Mouse (Mus musculus) urinary bladder, postnatal 36 days (tissue): ENCODE results near the gene Ttc27.
A peak's percentile ranks its signal among the peaks of the same experiment; 100 is the strongest.
"Not testable (repeated sequence)": the region's sequence is repeated elsewhere in the genome, so short reads cannot be mapped to it uniquely, and the experiment has no call there.

Experiments used
- DNase-seq, 2 experiments: peaks; one replicate each; pipeline ENCODE4 v3.0.0; 2022; ENCODE audit warnings: low spot score in 2 of 2, mixed read lengths in 1 of 2

Gene Ttc27

DNA sequence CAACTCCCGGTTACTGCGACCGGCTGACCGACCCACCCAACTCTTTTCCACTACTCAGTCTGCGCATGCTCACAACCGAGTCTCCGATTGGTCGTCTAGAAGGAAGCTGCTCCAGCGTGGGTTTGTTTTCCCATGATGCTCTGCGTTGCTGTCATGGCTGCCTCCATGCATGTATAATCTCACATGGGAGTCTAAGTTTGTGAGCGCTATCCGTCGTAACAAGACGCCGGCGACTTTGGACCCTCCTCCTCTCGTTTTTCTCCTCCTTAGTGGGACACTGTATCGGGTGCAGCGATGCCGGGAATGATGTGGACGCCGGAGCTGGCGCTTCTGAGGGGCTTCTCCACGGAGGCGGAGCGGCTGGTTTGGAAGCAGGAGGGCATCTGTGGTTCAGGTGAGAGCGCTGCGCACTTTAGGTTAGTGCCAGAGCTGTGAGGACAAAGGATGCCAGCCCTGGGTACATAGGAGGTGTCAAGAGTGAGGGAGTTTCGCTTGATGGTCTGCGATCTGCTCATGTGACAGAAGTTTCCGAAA lies at the start of gene Ttc27:
Gene Ttc27 (plus strand): TSS at position 115 of the 534 bp plus-strand sequence.
- peak; percentile 91 to 96 for DNase-seq

- no peak for DNase-seq
Observed at GRCm38 (mm10) chr17:74668010-74668409, 49.5 kb upstream of the Ttc27 start.

DNA sequence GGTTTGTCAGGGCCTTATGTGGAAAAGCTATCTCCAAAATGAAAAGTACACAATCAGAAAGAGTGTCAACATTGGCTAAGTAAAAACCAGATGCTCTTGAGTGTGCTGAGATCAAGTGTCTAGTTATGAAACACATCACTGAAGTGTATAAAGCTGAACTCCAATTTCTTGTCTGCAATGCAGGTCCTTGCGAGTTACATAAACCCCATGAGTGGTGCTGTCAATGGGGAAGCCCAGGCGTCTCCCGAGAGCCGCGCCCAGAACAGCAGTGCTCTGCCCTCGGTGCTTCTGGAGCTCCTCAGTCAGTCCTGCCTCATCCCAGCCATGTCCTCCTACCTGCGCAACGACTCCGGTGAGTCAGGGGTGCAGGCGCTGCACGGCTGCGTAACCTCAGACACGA lies 47.5 kb upstream of the Ttc27 start:
- DNase-seq = no peak

DNA sequence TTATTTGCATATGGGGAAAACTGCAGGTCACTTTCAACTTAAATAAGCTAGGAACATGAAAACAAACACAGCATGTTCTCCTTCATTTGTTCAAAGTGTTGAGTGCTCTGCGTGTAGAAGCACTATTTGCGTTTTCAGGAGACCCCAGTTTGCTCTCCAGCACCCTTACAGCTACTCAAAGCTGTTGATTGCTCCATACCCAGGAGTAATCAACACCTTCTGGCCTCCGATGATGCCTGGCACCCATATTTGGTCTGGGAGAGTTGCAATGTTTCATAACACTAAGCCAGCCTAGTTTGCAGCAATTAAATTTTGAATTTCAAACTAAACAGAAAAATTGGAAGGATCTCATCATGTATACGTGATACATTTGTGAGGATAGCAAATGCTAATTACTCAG lies 45.1 kb upstream of the Ttc27 start:
- no peak for DNase-seq

DNA sequence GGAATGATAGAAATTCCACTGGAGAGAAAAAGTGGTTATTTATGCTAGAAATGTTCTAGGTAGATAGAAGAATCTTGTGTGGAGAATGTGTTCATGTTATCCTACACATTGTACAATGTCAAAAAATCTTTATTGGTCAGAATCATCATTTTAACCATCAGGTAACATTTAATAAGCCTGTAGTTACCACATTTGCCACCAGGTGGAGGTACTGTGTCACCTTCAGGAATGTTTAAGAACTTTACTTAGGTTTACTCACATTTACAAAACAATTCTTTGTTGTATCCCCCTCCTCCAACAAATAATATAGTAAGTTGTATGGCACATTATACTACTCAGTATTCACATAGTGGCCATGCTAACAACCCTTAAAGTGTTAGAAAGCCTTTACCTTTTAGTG lies 44.3 kb upstream of the Ttc27 start:
- no peak for DNase-seq

DNA sequence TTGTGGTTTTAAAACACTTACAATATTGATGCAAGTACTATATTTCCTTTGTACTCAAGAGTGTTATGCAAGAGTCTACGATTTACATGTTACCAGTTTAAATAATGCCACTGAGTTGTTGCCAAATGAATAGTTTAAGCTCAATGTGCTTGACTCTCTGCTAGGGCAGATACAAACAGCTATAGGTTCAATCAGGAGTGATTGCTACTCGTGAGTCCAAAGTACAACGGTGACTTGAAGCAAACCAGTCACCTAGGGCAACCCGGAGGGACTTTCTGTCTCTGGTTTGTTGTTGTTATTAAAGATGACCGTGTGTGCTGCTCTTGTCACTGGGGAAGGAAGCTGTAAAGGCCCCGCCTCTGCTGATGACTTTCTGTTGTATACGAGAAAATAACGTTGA lies 39.5 kb upstream of the Ttc27 start:
- no peak for DNase-seq

- DNase-seq = no peak
Observed at GRCm38 (mm10) chr17:74684927-74685326, 32.6 kb upstream of the Ttc27 start.

GRCm38 (mm10) chr17:74688555-74688954 lies 29.0 kb upstream of the Ttc27 start:
- no peak for DNase-seq

DNA sequence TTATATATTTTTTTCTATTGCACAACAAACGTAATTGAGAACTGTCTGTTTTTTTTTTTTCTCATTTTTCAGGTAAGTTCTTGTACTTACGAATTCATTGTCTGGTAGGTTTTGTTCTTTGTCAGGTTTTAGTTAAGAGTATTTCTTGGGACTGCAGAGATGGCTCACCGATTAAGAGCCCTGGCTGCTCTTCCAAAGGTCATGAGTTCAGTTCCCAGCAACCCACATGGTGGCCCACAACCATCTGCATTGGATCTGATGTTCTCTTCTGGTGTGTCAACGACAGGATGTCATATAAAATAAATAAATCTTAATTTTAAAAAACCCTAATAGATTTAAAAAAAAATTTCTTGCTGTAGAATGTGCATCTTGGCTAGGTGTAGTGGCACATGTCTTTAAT lies 28.1 kb upstream of the Ttc27 start:
- no peak for DNase-seq

GRCm38 (mm10) chr17:74701661-74702060 lies 15.9 kb upstream of the Ttc27 start:
- DNase-seq = not testable (repeated sequence)

DNA sequence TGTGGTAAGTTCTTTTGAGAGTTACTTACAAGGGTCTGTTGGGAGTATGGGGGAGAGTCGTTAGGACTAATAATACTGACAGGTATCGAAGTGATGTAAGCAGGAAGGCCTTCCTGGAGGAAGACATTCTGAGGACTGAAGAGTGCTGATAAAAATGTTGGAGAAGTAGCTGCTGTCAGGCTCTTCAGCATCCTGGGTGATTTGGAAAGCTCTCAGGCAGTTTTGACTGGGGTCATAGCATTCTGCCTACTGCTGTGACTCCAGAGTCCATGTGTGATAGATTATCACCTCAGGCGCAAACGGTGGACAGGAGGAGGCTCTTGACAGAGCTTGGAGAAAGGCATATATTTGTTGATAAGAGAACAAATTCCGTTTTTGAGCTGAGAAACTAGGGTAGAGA lies 12.1 kb upstream of the Ttc27 start:
- DNase-seq = no peak

DNA sequence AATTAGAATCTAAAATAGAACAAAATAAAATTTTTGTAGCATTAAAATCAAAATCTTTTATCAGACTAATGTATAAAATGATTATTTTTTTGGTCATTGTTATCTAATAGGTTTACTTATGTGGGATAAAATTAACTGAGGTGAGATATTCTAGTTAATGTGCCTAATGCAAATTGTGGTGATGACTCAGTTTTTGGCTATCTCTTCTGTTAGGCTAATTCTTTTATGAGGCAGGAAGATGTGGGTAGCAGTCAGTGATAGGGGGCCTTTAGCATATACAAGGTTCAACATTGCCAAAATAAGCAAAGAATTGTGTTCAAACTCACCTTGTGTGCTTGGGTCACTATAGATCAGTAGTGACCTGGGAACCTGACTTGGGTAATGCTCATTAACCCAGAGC lies 10.9 kb upstream of the Ttc27 start:
- no peak for DNase-seq

- no peak for DNase-seq
Observed at GRCm38 (mm10) chr17:74707637-74708152, 9.8 kb upstream of the Ttc27 start.

- peak in 1 of 2 experiments; percentile 6 for DNase-seq
Observed at GRCm38 (mm10) chr17:74710731-74711130, 6.8 kb upstream of the Ttc27 start.

GRCm38 (mm10) chr17:74711627-74712026 lies 5.9 kb upstream of the Ttc27 start:
- DNase-seq = no peak

GRCm38 (mm10) chr17:74715128-74715527 lies 2.4 kb upstream of the Ttc27 start:
- no peak for DNase-seq

- no peak for DNase-seq
Observed at GRCm38 (mm10) chr17:74715724-74716123, 1.8 kb upstream of the Ttc27 start.

DNA sequence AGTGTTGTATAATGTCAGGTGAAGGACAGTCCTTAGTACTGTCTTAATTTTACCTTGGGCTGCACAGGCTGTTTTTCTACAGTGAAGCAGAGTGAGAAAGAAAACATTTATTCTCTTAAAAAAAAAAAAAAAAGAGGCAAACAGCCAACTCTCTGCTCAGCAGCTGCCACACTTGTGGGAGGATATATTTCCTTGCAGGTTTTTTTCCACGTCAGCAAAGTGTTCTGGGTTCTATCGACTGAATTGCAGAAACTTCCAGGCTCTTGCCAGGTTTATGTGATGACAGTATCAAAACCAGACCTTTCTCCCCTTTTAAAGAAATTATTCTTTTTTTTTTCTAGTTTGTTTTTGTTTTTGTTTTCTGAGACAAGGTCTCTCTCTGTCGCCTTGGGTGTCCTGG lies 889 bp upstream of the Ttc27 start:
- DNase-seq = no peak

GRCm38 (mm10) chr17:74717091-74717617 lies 378 bp upstream of the Ttc27 start:
- DNase-seq = no peak

DNA sequence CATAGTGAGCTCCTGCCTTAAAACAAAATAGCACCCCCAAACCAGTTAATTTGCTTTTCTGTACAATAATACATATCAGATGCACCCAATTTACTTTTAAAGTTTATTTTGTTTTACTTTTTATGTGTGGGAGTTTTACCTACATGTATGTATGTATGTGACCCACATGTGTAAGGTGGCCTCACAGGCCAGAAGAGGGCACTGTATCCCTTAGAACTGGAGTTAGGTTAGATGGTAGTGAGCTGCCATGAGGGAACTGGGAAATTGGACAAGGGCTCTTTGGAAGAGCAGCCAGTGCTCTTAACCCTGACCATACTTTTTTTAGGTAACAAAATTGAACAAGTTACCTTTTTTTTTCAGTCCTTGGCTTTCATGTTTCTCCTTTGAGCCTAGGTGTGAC lies 15.3 kb downstream of the Ttc27 start:
- no peak for DNase-seq

DNA sequence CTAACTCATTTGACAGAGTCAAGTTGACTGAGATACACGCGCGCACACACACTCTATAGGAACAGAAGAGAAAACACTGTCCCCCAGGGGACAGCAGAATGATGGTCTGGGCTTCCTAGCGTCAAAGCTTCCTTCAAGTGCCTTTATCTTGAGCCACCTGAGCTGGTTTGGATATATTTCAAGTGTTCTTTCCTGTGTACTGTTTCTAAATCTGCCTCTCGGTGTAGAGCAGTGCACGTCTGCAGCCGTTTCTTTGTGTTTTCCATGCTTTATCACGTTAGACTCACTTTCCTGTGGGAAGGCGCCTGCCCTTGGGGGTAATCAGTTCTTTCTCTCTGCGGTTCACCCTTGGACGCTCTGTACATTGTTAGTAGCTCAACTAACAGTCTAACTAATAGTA lies 17.9 kb downstream of the Ttc27 start:
- DNase-seq = no peak

DNA sequence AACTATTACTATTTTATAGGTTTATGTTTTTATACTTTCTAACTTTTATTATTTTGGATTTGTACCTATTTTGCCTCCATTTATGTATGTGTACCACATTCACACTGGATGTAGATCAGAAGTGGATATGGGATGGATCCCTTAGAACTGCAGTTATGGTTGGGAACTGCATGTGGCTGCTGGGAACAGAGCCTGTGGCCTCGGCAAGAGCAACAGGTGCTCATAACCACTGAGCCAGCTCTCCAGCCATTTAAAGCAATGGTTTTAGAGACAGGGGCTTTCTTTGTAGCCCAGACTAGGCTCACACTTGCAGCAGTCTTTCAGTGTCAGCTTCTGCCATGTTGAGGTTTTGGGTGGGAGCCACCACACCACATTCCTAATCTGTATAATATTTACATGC lies 32.1 kb downstream of the Ttc27 start:
- DNase-seq = no peak

DNA sequence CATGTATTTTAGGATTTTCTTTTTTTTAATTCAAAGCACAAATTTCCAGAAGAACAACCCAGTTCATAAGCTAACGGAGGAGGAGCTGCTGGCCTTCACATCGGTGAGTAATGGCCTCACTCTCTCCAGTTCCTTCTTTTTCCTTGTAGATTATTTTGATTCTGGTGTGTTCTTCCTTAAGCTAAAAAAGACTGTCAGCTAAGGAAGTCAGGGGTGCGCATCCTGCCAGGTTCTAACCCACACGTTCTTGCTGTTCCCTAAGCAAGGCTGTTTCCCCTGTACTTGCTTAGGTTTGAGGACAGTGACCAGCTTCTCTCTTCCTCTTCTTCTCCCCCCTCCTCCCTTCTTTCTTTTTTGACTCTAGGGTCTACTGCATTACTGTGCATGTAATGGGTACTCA lies 33.5 kb downstream of the Ttc27 start:
- no peak for DNase-seq
